Mouse (Mus musculus): ENCODE results near the gene Syn3.

GRCm38 (mm10) chr10:86116268-86116667 lies 382.4 kb downstream of the Syn3 start:
- no peak for TF ChIP-seq CTCF (IDR thresholded peaks at IDR 0.05; ENCODE audit: extremely low read depth, insufficient read depth, low read length)
- TF ChIP-seq POLR2A (IDR thresholded peaks at IDR 0.05; ENCODE audit: extremely low read depth, insufficient read depth, low read length), result no peak

All from cortical plate, adult 2 months (tissue).